Mouse (Mus musculus): ENCODE results near the gene Pcnx.

Gene Pcnx

GRCm38 (mm10) chr12:81880161-81880560 is 20.3 kb downstream of the Pcnx start:
- POLR2A ChIA-PET = interaction anchor here in 1 of 4 experiments (1.9 kb wide), 1 partner anchor 8 kb away, joined by 7 read pairs; no protein-coding TSS in a partner anchor
- CTCF ChIA-PET = interaction anchor here in 1 of 4 experiments (0.7 kb wide), 1 partner anchor 1541 kb away, joined by 3 read pairs; no protein-coding TSS in a partner anchor

GRCm38 (mm10) chr12:81883255-81884106 is 23.7 kb downstream of the Pcnx start:
- CTCF ChIA-PET = interaction anchor here in 1 of 4 experiments (0.6 kb wide), 1 partner anchor 169 kb away, joined by 3 read pairs; no protein-coding TSS in a partner anchor
- POLR2A ChIA-PET = interaction anchor here in 3 of 4 experiments (0.5 to 1.3 kb wide), 3 partner anchors 11 to 50 kb away, joined by 3 to 4 read pairs (median 3); no protein-coding TSS in a partner anchor

- CTCF ChIA-PET = interaction anchor here in 1 of 4 experiments (0.6 kb wide), 1 partner anchor 169 kb away, joined by 3 read pairs; no protein-coding TSS in a partner anchor
- POLR2A ChIA-PET = interaction anchor here in 1 of 4 experiments (1.3 kb wide), 1 partner anchor 16 kb away, joined by 4 read pairs; no protein-coding TSS in a partner anchor
These were observed 24.2 kb downstream of the Pcnx start for GRCm38 (mm10) chr12:81884107-81884398.

- ChIA-PET CTCF (no interaction called here), POLR2A (interaction anchor here in 1 of 4 experiments (0.5 kb wide), 1 partner anchor 284 kb away, joined by 4 read pairs; the partner anchor contains the start of gene Sipa1l1)
These were observed 25.2 kb downstream of the Pcnx start for GRCm38 (mm10) chr12:81884983-81885382.

GRCm38 (mm10) chr12:81885982-81886381 is 26.2 kb downstream of the Pcnx start:
- POLR2A ChIA-PET = interaction anchor here in 1 of 4 experiments (1.0 kb wide), 1 partner anchor 25 kb away, joined by 3 read pairs; no protein-coding TSS in a partner anchor
- CTCF ChIA-PET = no interaction called here

- ChIA-PET POLR2A (no interaction called here), CTCF (interaction anchor here in 1 of 4 experiments (0.6 kb wide), 1 partner anchor 253 kb away, joined by 3 read pairs; no protein-coding TSS in a partner anchor)
These were observed 29.1 kb downstream of the Pcnx start for GRCm38 (mm10) chr12:81888954-81889353.

- CTCF ChIA-PET = interaction anchor here in 1 of 4 experiments (1.0 kb wide), 1 partner anchor 24 kb away, joined by 3 read pairs; no protein-coding TSS in a partner anchor
- POLR2A ChIA-PET = interaction anchor here in 1 of 4 experiments (1.0 kb wide), 1 partner anchor 24 kb away, joined by 3 read pairs; no protein-coding TSS in a partner anchor
These were observed 32.1 kb downstream of the Pcnx start for GRCm38 (mm10) chr12:81891946-81892345.

GRCm38 (mm10) chr12:81894311-81894710 is 34.5 kb downstream of the Pcnx start:
- CTCF ChIA-PET = no interaction called here
- POLR2A ChIA-PET = interaction anchor here in 2 of 4 experiments (0.6 to 1.2 kb wide), 2 partner anchors 91 to 710 kb away, joined by 3 to 7 read pairs; no protein-coding TSS in a partner anchor

GRCm38 (mm10) chr12:81895986-81896385 is 36.2 kb downstream of the Pcnx start:
- CTCF ChIA-PET = no interaction called here
- POLR2A ChIA-PET = interaction anchor here in 1 of 4 experiments (0.9 kb wide), 1 partner anchor 22 kb away, joined by 3 read pairs; no protein-coding TSS in a partner anchor

GRCm38 (mm10) chr12:81904456-81904855 is 44.6 kb downstream of the Pcnx start:
- ChIA-PET CTCF (no interaction called here), POLR2A (interaction anchor here in 1 of 4 experiments (0.5 kb wide), 1 partner anchor 227 kb away, joined by 3 read pairs; no protein-coding TSS in a partner anchor)

- POLR2A ChIA-PET = interaction anchor here in 1 of 4 experiments (0.5 kb wide), 1 partner anchor 25 kb away, joined by 3 read pairs; no protein-coding TSS in a partner anchor
- CTCF ChIA-PET = no interaction called here
These were observed 46.0 kb downstream of the Pcnx start for GRCm38 (mm10) chr12:81905865-81906264.

- ChIA-PET CTCF (interaction anchor here in 1 of 4 experiments (1.0 to 1.3 kb wide), 2 partner anchors 8 to 9 kb away, joined by 4 read pairs; no protein-coding TSS in a partner anchor), POLR2A (interaction anchor here in 2 of 4 experiments (1.0 to 1.7 kb wide), 3 partner anchors 10 to 90 kb away, joined by 3 to 4 read pairs (median 3); no protein-coding TSS in a partner anchor)
These were observed 48.0 kb downstream of the Pcnx start for GRCm38 (mm10) chr12:81907741-81908357.

GRCm38 (mm10) chr12:81910439-81910838 is 50.6 kb downstream of the Pcnx start:
- CTCF ChIA-PET = no interaction called here
- POLR2A ChIA-PET = interaction anchor here in 1 of 4 experiments (1.2 to 1.4 kb wide), 2 partner anchors 30 to 70 kb away, joined by 3 to 4 read pairs; no protein-coding TSS in a partner anchor

- CTCF ChIA-PET = interaction anchor here (0.5 to 1.8 kb wide), 34 partner anchors 8 to 921 kb away, joined by 3 to 26 read pairs (median 4); no protein-coding TSS in a partner anchor
- POLR2A ChIA-PET = interaction anchor here (0.5 to 1.3 kb wide), 9 partner anchors 24 to 419 kb away, joined by 3 to 6 read pairs (median 3); partner anchors contain the start of genes Map3k9 (in 1 of the 4) and Sipa1l1 (in 1 of the 4)
These were observed 55.5 kb downstream of the Pcnx start for GRCm38 (mm10) chr12:81915176-81915950.

- POLR2A ChIA-PET = interaction anchor here in 2 of 4 experiments (0.6 to 1.9 kb wide), 12 partner anchors 13 to 117 kb away, joined by 3 to 7 read pairs (median 4); no protein-coding TSS in a partner anchor
- CTCF ChIA-PET = interaction anchor here in 3 of 4 experiments (0.7 to 1.6 kb wide), 4 partner anchors 23 to 130 kb away, joined by 3 to 5 read pairs (median 3); no protein-coding TSS in a partner anchor
These were observed 58.5 kb downstream of the Pcnx start for GRCm38 (mm10) chr12:81918346-81918745.

- ChIA-PET POLR2A (interaction anchor here in 3 of 4 experiments (0.6 to 1.8 kb wide), 11 partner anchors 11 to 250 kb away, joined by 3 to 7 read pairs (median 3); partner anchors contain the start of gene Sipa1l1 (in 1 of the 3)), CTCF (interaction anchor here in 1 of 4 experiments (1.2 to 1.3 kb wide), 2 partner anchors 10 to 118 kb away, joined by 3 read pairs; no protein-coding TSS in a partner anchor)
These were observed 59.1 kb downstream of the Pcnx start for GRCm38 (mm10) chr12:81918886-81919285.

GRCm38 (mm10) chr12:81920027-81920426 is 60.2 kb downstream of the Pcnx start:
- POLR2A ChIA-PET = interaction anchor here in 2 of 4 experiments (0.6 to 1.2 kb wide), 2 partner anchors 103 to 1697 kb away, joined by 3 to 4 read pairs; no protein-coding TSS in a partner anchor
- CTCF ChIA-PET = interaction anchor here in 1 of 4 experiments (1.2 kb wide), 1 partner anchor 9 kb away, joined by 3 read pairs; no protein-coding TSS in a partner anchor

- CTCF ChIA-PET = no interaction called here
- POLR2A ChIA-PET = no interaction called here
These were observed 60.8 kb downstream of the Pcnx start for GRCm38 (mm10) chr12:81920614-81921013.
